ENCODE assay signal across 1 mouse cellular context in the genomic region with DNA sequence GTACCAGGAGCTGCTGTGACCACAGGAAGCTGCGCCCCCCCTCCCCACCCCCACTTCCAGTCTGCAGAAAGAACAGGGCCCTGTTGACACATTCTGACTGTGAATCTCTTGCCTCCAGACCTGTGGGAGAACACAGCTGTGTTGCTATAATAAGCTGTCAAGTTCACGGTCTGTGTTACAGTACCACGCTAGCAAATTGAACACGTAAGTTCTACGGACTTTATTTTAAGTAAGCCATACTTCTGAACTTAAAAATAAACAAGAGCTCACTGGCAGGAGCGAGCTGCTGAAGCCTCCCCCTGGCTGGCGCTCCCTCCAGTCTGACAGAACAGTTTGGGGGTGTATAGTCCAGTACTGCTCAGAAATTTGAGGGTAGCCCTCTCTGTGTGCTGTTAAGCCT.
TF ChIP-seq lines count a peak whose summit lies in the region.

No protein-coding gene starts in this region.

TF ChIP-seq in CH12.LX, 34 proteins besides CTCF, POLR2A, EP300 and RAD21:
- TF ChIP-seq GABPA (IDR thresholded peaks at IDR 0.05; ENCODE audit: insufficient replicate concordance, low read depth, low read length) = no peak
- TF ChIP-seq ETS1 (conservative IDR thresholded peaks at IDR 0.05; ENCODE audit: low read depth, low read length) = no peak
